Mouse (Mus musculus): ENCODE measurements at regions not wholly inside any gene's neighbourhood (a gene's known extent, or its start where the extent isn't known, plus 50 kb on each side); places are given as distances from the start of the nearest gene placed in this dataset.

GRCm38 (mm10) chr2:74014201-74014600, 103.1 kb upstream of the Atp5g3 start:
- H3K4me1 ChIP-seq (ENCODE audit: control insufficient read depth, insufficient read depth, insufficient read length) = no peaks in the 10 kb centered on the region
- DNase-seq (ENCODE audit: low read depth in 1 of 2, low spot score in 2 of 2) = no peak
- H3K4me3 ChIP-seq (ENCODE audit: extremely low read depth, insufficient read depth, insufficient read length) = no peak overlapping the region
- WGBS = 92% methylated on average over 3 of the region's 3 CpGs
- H3K27me3 ChIP-seq (ENCODE audit: control insufficient read depth, insufficient read depth, low read length) = no peaks in the 10 kb centered on the region
- TF ChIP-seq CTCF (IDR thresholded peaks at IDR 0.05; ENCODE audit: extremely low read depth, insufficient read depth, insufficient read length, insufficient replicate concordance) = no peak
- TF ChIP-seq POLR2A (IDR thresholded peaks at IDR 0.05; ENCODE audit: low read depth, low read length) = no peak
- no peaks in the 10 kb centered on the region for H3K36me3 ChIP-seq (ENCODE audit: control insufficient read depth, insufficient read depth, low read length)
- H3K27ac ChIP-seq (ENCODE audit: insufficient read depth, low read length) = no peak overlapping the region

GRCm38 (mm10) chr2:73998531-73998930, 87.4 kb upstream of the Atp5g3 start:
- no peak for TF ChIP-seq CTCF (IDR thresholded peaks at IDR 0.05; ENCODE audit: extremely low read depth, insufficient read depth, insufficient read length, insufficient replicate concordance)
- no peak for TF ChIP-seq POLR2A (IDR thresholded peaks at IDR 0.05; ENCODE audit: low read depth, low read length)
- WGBS = 10% methylated on average over 2 of the region's 2 CpGs
- Histone ChIP-seq H3K4me1 (ENCODE audit: control insufficient read depth, insufficient read depth, insufficient read length) (no peaks in the 10 kb centered on the region), H3K27me3 (ENCODE audit: control insufficient read depth, insufficient read depth, low read length) (no peaks in the 10 kb centered on the region), H3K36me3 (ENCODE audit: control insufficient read depth, insufficient read depth, low read length) (no peaks in the 10 kb centered on the region), H3K27ac (ENCODE audit: insufficient read depth, low read length) (no peak overlapping the region), H3K4me3 (ENCODE audit: extremely low read depth, insufficient read depth, insufficient read length) (no peak overlapping the region)
- DNase-seq (ENCODE audit: low read depth in 1 of 2, low spot score in 2 of 2) = no peak

- Histone ChIP-seq H3K36me3 (ENCODE audit: control insufficient read depth, insufficient read depth, low read length) (no peaks in the 10 kb centered on the region), H3K27me3 (ENCODE audit: control insufficient read depth, insufficient read depth, low read length) (no peaks in the 10 kb centered on the region), H3K27ac (ENCODE audit: insufficient read depth, low read length) (no peak overlapping the region), H3K4me1 (ENCODE audit: control insufficient read depth, insufficient read depth, insufficient read length) (no peaks in the 10 kb centered on the region), H3K4me3 (ENCODE audit: extremely low read depth, insufficient read depth, insufficient read length) (no peak overlapping the region)
- 76% methylated on average over 5 of the region's 5 CpGs for WGBS
- DNase-seq (ENCODE audit: low read depth in 1 of 2, low spot score in 2 of 2) = no peak
- TF ChIP-seq POLR2A (IDR thresholded peaks at IDR 0.05; ENCODE audit: low read depth, low read length) (no peak), CTCF (IDR thresholded peaks at IDR 0.05; ENCODE audit: extremely low read depth, insufficient read depth, insufficient read length, insufficient replicate concordance) (no peak)
Measured at GRCm38 (mm10) chr2:73996986-73997385, 85.9 kb upstream of the Atp5g3 start.

GRCm38 (mm10) chr2:73991818-73992217, 80.7 kb upstream of the Atp5g3 start:
- Histone ChIP-seq H3K4me3 (ENCODE audit: extremely low read depth, insufficient read depth, insufficient read length) (no peak overlapping the region), H3K27ac (ENCODE audit: insufficient read depth, low read length) (no peak overlapping the region), H3K27me3 (ENCODE audit: control insufficient read depth, insufficient read depth, low read length) (no peaks in the 10 kb centered on the region), H3K4me1 (ENCODE audit: control insufficient read depth, insufficient read depth, insufficient read length) (no peaks in the 10 kb centered on the region), H3K36me3 (ENCODE audit: control insufficient read depth, insufficient read depth, low read length) (no peaks in the 10 kb centered on the region)
- no peak for DNase-seq (ENCODE audit: low read depth in 1 of 2, low spot score in 2 of 2)
- 86% methylated on average over 11 of the region's 11 CpGs for WGBS
- TF ChIP-seq POLR2A (IDR thresholded peaks at IDR 0.05; ENCODE audit: low read depth, low read length) (no peak), CTCF (IDR thresholded peaks at IDR 0.05; ENCODE audit: extremely low read depth, insufficient read depth, insufficient read length, insufficient replicate concordance) (no peak)

- H3K36me3 ChIP-seq (ENCODE audit: control insufficient read depth, insufficient read depth, low read length) = no peaks in the 10 kb centered on the region
- no peak overlapping the region for H3K27ac ChIP-seq (ENCODE audit: insufficient read depth, low read length)
- no peak for DNase-seq (ENCODE audit: low read depth in 1 of 2, low spot score in 2 of 2)
- H3K27me3 ChIP-seq (ENCODE audit: control insufficient read depth, insufficient read depth, low read length) = no peaks in the 10 kb centered on the region
- WGBS = 85% methylated on average over 10 of the region's 10 CpGs
- TF ChIP-seq CTCF (IDR thresholded peaks at IDR 0.05; ENCODE audit: extremely low read depth, insufficient read depth, insufficient read length, insufficient replicate concordance) = no peak
- no peak for TF ChIP-seq POLR2A (IDR thresholded peaks at IDR 0.05; ENCODE audit: low read depth, low read length)
- no peak overlapping the region for H3K4me3 ChIP-seq (ENCODE audit: extremely low read depth, insufficient read depth, insufficient read length)
- no peaks in the 10 kb centered on the region for H3K4me1 ChIP-seq (ENCODE audit: control insufficient read depth, insufficient read depth, insufficient read length)
Measured at GRCm38 (mm10) chr2:73987441-73988105, 76.4 kb upstream of the Atp5g3 start.

- H3K27ac ChIP-seq (ENCODE audit: insufficient read depth, low read length) = no peak overlapping the region
- no peak for DNase-seq (ENCODE audit: low read depth in 1 of 2, low spot score in 2 of 2)
- WGBS = 68% methylated on average over 6 of the region's 6 CpGs
- TF ChIP-seq CTCF (IDR thresholded peaks at IDR 0.05; ENCODE audit: extremely low read depth, insufficient read depth, insufficient read length, insufficient replicate concordance) (no peak), POLR2A (IDR thresholded peaks at IDR 0.05; ENCODE audit: low read depth, low read length) (no peak)
- no peak overlapping the region for H3K4me3 ChIP-seq (ENCODE audit: extremely low read depth, insufficient read depth, insufficient read length)
- no peaks in the 10 kb centered on the region for H3K36me3 ChIP-seq (ENCODE audit: control insufficient read depth, insufficient read depth, low read length)
- no peaks in the 10 kb centered on the region for H3K27me3 ChIP-seq (ENCODE audit: control insufficient read depth, insufficient read depth, low read length)
- H3K4me1 ChIP-seq (ENCODE audit: control insufficient read depth, insufficient read depth, insufficient read length) = no peaks in the 10 kb centered on the region
Measured at GRCm38 (mm10) chr2:73985911-73986250, 74.8 kb upstream of the Atp5g3 start.

- no peak overlapping the region for H3K27ac ChIP-seq (ENCODE audit: insufficient read depth, low read length)
- H3K36me3 ChIP-seq (ENCODE audit: control insufficient read depth, insufficient read depth, low read length) = no peaks in the 10 kb centered on the region
- TF ChIP-seq POLR2A (IDR thresholded peaks at IDR 0.05; ENCODE audit: low read depth, low read length) (no peak), CTCF (IDR thresholded peaks at IDR 0.05; ENCODE audit: extremely low read depth, insufficient read depth, insufficient read length, insufficient replicate concordance) (no peak)
- 86% methylated on average over 14 of the region's 14 CpGs for WGBS
- no peaks in the 10 kb centered on the region for H3K4me1 ChIP-seq (ENCODE audit: control insufficient read depth, insufficient read depth, insufficient read length)
- H3K4me3 ChIP-seq (ENCODE audit: extremely low read depth, insufficient read depth, insufficient read length) = no peak overlapping the region
- no peaks in the 10 kb centered on the region for H3K27me3 ChIP-seq (ENCODE audit: control insufficient read depth, insufficient read depth, low read length)
- DNase-seq (ENCODE audit: low read depth in 1 of 2, low spot score in 2 of 2) = no peak
Measured at GRCm38 (mm10) chr2:73985238-73985910, 74.2 kb upstream of the Atp5g3 start.
